Mouse (Mus musculus) right cerebral cortex, postnatal 14 days (tissue): ENCODE measurements around the gene Tie1.
"Not testable (repeated sequence)": the region's sequence is repeated elsewhere in the genome, so short reads cannot be mapped to it uniquely, and the experiment has no call there.

Experiments used
- DNase-seq: peaks from one replicate; pipeline ENCODE4 v3.0.0; 2022

Gene Tie1

DNA sequence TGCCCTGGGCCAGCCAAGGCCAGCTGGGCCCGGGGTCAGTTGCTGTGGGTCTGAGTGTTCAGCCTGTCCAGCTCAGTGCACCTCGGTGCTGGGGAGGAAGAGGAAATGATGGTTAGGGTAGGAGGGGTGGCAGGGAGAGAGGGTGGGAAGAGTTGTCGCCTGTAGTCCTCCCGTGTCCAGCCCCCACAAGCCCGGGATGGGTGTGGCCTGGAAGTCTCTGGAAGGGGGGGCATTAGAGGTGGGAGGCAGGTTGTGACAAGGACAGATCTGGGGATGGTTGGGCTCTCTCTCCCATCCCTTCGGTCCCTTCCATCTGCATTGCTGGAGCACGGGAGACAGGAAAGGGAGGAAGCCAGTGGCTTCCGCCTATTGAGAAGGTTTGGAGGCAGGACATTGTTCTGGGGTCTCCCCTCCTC is at the start of gene Tie1:
Tie1 (minus strand) TSS at position 345 of the 416 bp plus-strand sequence.
- no peak for DNase-seq

DNA sequence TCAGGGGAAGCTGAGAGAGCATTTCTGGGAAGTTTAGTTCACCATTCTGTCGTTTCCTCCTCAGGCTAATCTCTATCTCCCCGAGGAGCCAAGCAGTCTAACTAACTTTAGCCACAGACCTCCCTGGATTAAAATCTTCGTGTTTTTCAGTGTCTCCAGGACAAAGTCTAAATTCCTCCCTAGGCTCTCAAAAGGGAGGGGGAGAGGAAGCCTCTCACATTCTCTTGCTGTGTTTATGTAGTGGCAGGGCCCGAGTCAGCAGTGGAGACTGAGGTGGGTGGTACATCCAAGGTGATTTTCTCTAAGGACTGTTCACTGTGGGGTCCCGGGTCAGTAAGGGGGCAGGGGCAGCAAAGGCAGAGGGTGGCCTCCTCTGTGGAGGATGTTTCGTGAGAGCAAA is 47.9 kb upstream of the Tie1 start:
- DNase-seq = no peak

- DNase-seq = no peak
Measured at GRCm38 (mm10) chr4:118535610-118536009, 45.7 kb upstream of the Tie1 start.

DNA sequence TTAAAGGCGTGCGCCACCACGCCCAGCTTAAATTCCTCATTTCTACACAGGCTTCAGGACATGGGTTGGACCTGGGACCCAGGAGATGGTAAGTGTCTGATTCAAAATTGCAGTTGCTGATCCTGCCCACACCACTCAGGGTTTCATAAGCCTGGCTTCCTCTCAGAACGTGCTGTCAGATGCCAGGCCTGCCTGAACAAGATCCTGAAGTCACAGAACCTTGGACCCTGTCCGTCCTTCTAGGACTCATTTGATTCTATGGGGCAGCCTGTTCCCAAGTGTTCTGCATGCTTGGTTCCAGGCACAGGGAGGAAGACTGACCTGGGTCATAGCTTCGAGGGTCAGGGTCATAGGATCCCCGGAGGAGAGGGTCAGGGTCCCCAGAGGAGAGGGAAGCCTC is 43.7 kb upstream of the Tie1 start:
- no peak for DNase-seq

- DNase-seq = no peak
Measured at GRCm38 (mm10) chr4:118533156-118533555, 43.3 kb upstream of the Tie1 start.

- no peak for DNase-seq
Measured at GRCm38 (mm10) chr4:118532663-118533062, 42.8 kb upstream of the Tie1 start.

DNA sequence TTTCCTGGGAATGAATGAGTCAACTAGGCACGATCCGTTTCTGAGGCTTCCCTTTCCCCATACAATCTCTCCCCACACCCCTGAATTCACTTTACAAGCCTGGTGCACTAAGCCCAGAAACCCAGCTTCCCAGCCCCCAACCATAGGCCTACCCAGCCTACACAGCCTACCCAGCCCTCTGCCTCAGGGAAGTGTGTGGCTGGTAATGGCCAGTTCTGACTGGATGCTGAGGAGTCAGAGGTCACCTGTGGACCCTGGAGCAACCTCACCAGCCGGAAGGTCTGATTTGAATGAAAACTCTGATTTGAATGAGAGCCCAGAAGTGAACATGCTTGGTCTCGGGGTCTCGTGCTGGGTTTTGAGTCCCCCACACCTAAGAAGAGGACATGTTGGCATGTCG is 37.9 kb upstream of the Tie1 start:
- DNase-seq = no peak

DNA sequence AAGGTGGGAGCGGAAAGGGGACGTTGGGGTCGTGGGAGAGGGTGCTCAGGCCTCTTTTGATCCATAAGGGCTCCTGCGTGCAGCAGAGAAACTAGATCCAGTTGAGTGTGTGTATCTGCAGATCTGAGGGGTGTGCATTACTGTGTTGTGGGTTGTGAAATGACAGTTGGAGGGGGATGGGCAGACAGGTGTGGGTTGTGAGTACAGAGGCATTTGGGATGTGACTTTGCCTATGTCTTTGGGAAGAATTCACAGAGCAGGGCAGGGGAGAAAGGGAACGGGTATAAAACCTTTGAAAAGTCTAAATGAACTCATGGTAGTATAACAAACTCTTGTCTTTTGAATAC is 37.4 kb upstream of the Tie1 start:
- no peak for DNase-seq

- no peak for DNase-seq
Measured at GRCm38 (mm10) chr4:118526408-118527334, 36.8 kb upstream of the Tie1 start, which contains the start of gene 2610528J11Rik. 2610528J11Rik (plus strand) TSS chr4:118526999.

DNA sequence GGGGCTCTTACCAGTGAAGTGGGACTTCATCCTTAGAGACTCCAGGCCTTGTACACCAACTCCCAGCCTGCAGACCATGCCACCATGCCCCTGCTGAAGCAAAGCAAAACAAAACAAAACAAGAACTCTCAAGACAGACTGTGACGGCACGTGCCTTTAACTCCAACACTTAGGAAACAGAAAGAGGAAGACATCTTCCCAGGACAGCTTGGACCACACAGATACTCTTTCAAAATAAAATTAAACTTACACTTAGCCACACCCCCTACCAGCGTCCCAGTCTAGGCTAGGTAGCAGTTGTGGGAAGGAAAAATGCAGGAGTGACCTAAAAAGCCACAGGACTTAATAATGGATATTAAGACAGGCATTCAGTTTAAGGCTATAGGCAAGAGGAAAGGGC is 35.9 kb upstream of the Tie1 start:
- no peak for DNase-seq

GRCm38 (mm10) chr4:118523976-118524375 is 34.1 kb upstream of the Tie1 start:
- no peak for DNase-seq

DNA sequence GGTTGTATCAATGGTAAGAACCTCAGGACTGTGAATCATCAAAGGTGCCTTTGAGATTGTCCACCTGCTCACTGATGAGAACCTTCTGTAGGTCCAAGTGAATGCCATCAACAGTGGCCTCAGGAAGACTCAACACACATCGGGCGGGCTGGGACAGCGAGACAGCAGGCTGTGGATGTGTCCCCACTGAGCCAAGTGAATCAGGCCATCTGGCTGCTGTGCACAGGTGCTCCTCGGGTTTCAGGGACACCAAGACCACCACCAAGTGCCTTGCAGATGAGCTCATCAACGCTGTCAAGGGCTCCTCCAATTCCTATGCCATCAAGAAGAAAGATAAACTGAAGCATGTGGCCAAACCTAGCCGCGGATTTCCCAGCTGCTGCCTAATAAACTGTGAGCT is 32.4 kb upstream of the Tie1 start:
- no peak for DNase-seq

- no peak for DNase-seq
Measured at GRCm38 (mm10) chr4:118518208-118518607, 28.3 kb upstream of the Tie1 start.

- DNase-seq = no peak
Measured at GRCm38 (mm10) chr4:118517497-118518146, 27.8 kb upstream of the Tie1 start.

DNA sequence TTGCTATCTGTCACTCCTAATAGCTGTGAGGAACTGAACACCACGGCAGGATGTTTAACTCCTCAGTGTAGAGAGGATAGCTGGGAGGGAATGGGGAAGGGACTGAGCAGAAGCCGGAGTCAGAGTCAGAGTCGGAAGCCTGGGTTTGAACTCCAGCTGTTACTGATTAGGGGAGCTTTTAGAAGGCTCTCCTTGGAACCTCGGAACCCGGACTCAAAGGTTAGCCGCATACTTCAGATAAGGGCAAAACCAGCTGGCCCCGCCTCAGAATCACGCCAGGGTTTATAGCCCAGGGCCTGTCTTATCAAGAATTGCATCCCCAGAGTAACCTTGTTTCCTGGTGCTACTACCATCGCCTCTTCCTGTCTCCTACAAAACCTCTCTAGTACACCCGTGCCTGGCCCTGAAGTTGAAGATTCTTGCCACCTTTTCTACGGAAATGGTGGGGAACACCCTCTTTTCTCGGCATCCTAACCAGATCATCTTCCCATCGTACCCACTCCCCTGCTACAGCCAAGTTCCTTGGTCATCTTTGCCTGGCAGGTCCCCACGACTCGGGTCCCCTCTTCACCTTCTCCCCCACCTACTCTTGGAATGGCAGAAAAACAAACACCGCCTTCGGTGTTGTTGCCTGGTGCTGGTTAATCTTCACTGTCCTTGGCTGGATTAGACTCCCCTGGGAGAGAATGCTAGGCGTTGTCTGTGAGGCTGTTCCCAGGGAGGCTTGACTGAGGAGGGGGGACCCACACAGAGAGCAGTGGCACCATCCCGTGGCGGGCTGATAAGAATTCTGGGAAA is 27.0 kb upstream of the Tie1 start:
- no peak for DNase-seq

DNA sequence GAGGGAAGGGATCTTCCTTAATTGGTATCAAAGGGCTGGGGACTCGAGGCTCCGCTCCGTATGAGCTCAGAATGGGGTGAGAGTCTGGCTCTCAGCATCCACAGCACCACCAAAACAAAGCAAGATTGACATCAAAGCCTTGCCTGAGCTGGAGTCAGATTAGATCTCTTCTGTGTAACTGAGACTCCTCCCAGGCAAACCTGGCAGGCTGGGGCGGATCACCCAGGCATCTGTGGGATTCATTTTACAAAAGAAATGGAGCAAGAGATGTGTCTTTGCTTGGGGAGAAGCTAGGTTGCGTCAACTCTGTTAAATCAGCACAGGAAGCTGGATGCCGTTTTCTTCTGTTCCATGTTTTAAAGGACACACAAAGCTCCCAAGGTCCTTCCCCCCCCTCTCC is 19.2 kb upstream of the Tie1 start:
- no peak for DNase-seq

GRCm38 (mm10) chr4:118507171-118507570 is 17.3 kb upstream of the Tie1 start:
- not testable (repeated sequence) for DNase-seq

DNA sequence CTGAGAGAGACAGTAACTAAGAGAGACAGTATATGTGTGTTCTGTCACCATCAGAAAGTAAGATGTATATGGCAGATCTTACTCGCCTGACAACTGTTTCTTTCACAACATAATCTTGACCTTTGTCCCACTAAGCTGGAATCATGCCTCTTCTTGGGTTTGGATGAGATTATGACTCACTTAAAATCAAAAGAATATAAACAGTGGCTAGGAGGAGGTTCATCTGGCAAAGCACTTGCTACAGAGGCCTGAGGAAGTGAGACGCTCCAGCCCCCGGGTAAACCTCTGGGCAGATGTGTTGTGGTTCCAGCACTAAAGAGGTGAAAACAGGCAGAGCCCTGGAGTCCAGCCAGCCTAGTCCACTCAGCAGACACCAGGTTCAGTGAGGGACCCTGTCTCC is 15.7 kb upstream of the Tie1 start:
- DNase-seq = no peak

GRCm38 (mm10) chr4:118500792-118501191 is 10.9 kb upstream of the Tie1 start:
- no peak for DNase-seq

DNA sequence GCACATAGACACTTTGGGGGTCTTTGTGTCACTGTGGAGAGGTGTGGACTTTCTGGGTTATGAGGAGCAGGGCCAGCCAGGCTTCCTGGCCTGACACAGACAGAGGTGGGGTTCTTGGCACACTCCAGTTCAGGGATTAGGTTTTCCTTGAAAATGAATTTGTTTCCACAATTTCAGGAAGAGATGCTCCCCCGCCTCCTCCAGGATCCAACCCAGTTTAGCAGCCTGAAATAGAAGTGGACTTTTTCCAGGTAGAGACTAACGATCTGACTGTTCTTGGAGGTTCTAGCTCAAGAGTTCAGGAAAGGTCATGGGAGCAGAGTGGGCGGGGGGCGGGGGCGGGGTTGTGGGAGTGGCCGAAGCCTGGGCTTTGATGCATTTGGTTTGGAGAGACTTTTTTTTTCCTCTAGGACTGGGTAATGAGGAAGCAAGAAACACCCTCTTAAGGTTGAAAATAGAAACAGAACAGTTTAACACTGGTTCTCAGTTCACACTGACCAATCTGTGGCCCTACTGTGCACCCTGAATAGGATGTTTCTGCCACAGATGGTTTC is 10.4 kb upstream of the Tie1 start:
- no peak for DNase-seq

GRCm38 (mm10) chr4:118490461-118490860 is 600 bp upstream of the Tie1 start:
- no peak for DNase-seq

GRCm38 (mm10) chr4:118476773-118477530 is 12.9 kb downstream of the Tie1 start:
- DNase-seq = no peak
